8 mouse cellular contexts compared by ENCODE assay signal in the genomic region with DNA sequence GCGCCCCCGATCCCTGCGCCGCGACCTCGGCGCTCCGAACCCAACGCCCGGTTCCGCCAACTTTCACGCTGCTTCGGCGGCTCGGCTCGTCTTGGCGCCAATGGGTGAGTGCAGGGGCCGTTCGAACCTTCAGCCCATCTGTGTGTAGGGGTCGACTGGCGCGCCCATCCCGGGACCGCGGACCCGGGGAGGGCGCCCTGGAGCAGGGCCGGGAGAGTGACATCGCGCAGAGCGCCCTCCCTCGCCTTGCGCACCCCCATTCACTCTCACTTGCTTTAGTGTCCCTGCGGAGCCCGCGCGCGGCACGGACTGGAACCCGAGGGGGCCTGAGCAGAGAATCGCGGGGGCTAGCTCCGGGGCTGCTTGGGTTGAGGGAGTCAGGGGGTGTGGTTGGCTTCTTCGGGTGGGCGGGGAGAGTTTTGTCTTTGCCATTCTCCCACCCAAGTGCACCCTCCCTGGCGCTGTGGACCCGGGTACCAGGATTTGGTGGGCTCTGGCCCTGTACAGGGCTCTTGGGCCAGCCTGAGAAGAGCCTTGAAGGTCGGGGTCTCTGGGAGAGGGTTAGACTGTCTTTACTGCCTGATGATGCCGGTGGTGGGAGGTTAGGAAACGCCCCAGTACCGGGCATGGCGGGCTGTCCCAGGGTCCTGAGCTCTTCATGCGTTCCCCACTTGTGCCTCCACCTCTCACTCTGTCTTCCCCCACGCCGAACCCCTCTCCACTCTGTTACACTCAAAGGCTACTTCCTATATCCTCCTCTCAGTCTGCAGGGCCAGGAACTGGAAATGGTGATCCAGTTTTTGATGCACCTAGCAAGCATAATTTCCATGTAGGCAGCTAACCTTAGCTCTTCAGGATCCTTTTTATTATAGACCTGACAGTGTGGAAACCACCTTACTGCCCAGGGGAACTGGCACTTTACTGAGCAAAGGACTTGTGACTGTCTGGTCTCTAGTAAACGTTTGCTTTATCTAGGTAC. TPM values are rescaled to one million over a fixed set of nuclear protein-coding genes. Genes with fewer than 3 reads are reported as not detected.
A peak's percentile ranks its signal among the peaks of the same experiment; 100 is the strongest.
DNase-seq lines count a peak whose midpoint lies in the region; ATAC-seq and TF ChIP-seq lines count a peak whose summit lies in the region.

No protein-coding gene starts in this region.

- no peaks in the 10 kb centered on the region for H3K9me3 ChIP-seq in MEL (replicated peaks; ENCODE audit: insufficient read depth, low read length)
- H3K9me3 ChIP-seq in kidney, embryonic 16.5 days (ENCODE audit: low read length) = no peaks in the 10 kb centered on the region
- H3K9me3 ChIP-seq in neural tube, embryonic 15.5 days (replicated peaks) = no peaks in the 10 kb centered on the region

- H3K4me1 ChIP-seq in MEL (ENCODE audit: control insufficient read depth in 1 of 2, insufficient read depth in 2 of 2, low read length in 2 of 2) = peaks cover 6 to 10% of the 10 kb centered on the region in 2 experiments
- H3K4me1 ChIP-seq in heart, adult 2 months (ENCODE audit: control insufficient read depth, insufficient read depth, low read length) = no peaks in the 10 kb centered on the region
- H3K4me1 ChIP-seq in kidney, embryonic 16.5 days (ENCODE audit: insufficient read depth, low read length) = peaks cover 8% of the 10 kb centered on the region; the same call in 1 of the 2 replicates
- peaks cover 4% of the 10 kb centered on the region for H3K4me1 ChIP-seq in lung, adult 2 months (ENCODE audit: control insufficient read depth, insufficient read depth, low read length)
- H3K4me1 ChIP-seq in neural tube, embryonic 15.5 days = peaks cover 12% of the 10 kb centered on the region; the same call in 1 of the 2 replicates

- peaks cover 8% of the 10 kb centered on the region for H3K79me2 ChIP-seq in MEL (ENCODE audit: control insufficient read depth, insufficient read depth, low read length, poor library complexity)
- no peaks in the 10 kb centered on the region for H3K79me2 ChIP-seq in heart, adult 2 months (replicated peaks; ENCODE audit: control insufficient read depth, insufficient read depth, low read length)

- no peaks in the 10 kb centered on the region for H3K27me3 ChIP-seq in MEL (ENCODE audit: control insufficient read depth in 1 of 2, insufficient read depth in 2 of 2, low read length in 2 of 2)
- H3K27me3 ChIP-seq in heart, adult 2 months (ENCODE audit: control insufficient read depth, insufficient read depth, low read length) = no peaks in the 10 kb centered on the region
- peaks cover 11% of the 10 kb centered on the region; the same call in 1 of the 2 replicates for H3K27me3 ChIP-seq in kidney, embryonic 16.5 days (ENCODE audit: insufficient read depth, low read length)
- no peaks in the 10 kb centered on the region for H3K27me3 ChIP-seq in neural tube, embryonic 15.5 days (replicated peaks)

- H3K36me3 ChIP-seq in MEL (ENCODE audit: control insufficient read depth in 1 of 2, insufficient read depth in 2 of 2, low read length in 2 of 2) = peaks cover 0 to 15% of the 10 kb centered on the region in 2 experiments; a peak in 2 of 4 replicates
- H3K36me3 ChIP-seq in heart, adult 2 months (ENCODE audit: control insufficient read depth, insufficient read depth, low read length) = no peaks in the 10 kb centered on the region
- H3K36me3 ChIP-seq in kidney, embryonic 16.5 days (ENCODE audit: insufficient read depth, low read length) = no peaks in the 10 kb centered on the region
- no peaks in the 10 kb centered on the region for H3K36me3 ChIP-seq in neural tube, embryonic 15.5 days

- TF ChIP-seq RAD21 in MEL (IDR thresholded peaks at IDR 0.05; ENCODE audit: low read depth, low read length) = no peak; the same call in 1 of the 2 replicates

- H3K9ac ChIP-seq in MEL (ENCODE audit: control insufficient read depth, low read depth, low read length, poor library complexity, severe bottlenecking) = peak overlapping the region; percentile 89
- H3K9ac ChIP-seq in heart, adult 2 months (ENCODE audit: low read depth, low read length) = peak overlapping the region; percentile 74
- peak overlapping the region; percentile 73 for H3K9ac ChIP-seq in kidney, embryonic 16.5 days (replicated peaks; ENCODE audit: low read length)
- peak overlapping the region; percentile 65 for H3K9ac ChIP-seq in neural tube, embryonic 15.5 days (replicated peaks)

- 0 out of 4 replicates have a peak, but pooled peaks of 1 of the 2 experiments have one; percentile 30 for TF ChIP-seq POLR2A in MEL (IDR thresholded peaks at IDR 0.05; ENCODE audit: control insufficient read depth in 1 of 2, insufficient read depth in 1 of 2, low read depth in 1 of 2, low read length in 2 of 2, poor library complexity in 1 of 2)
- no peak for TF ChIP-seq POLR2A in heart, adult 2 months (IDR thresholded peaks at IDR 0.05; ENCODE audit: insufficient read depth, low read depth, low read length)
- no peak for TF ChIP-seq POLR2A in lung, adult 2 months (IDR thresholded peaks at IDR 0.05; ENCODE audit: borderline replicate concordance, extremely low read depth, low read depth, low read length)

- peak overlapping the region; percentile 88 for H3K4me3 ChIP-seq in MEL (ENCODE audit: control insufficient read depth in 1 of 2, insufficient read depth in 1 of 2, low read depth in 2 of 2, low read length in 2 of 2)
- peak overlapping the region; percentile 63 for H3K4me3 ChIP-seq in heart, adult 2 months
- peak overlapping the region; percentile 60 for H3K4me3 ChIP-seq in kidney, embryonic 16.5 days (ENCODE audit: low read length)
- peak overlapping the region; percentile 75 for H3K4me3 ChIP-seq in lung, adult 2 months (replicated peaks; ENCODE audit: extremely low read depth, low read depth, low read length)
- peak overlapping the region; percentile 61 for H3K4me3 ChIP-seq in neural tube, embryonic 15.5 days (replicated peaks)

- intact Hi-C loops in heart, adult 2 months (cut with DNase I) = loop anchor here (2.0 to 10.0 kb wide), 4 partner anchors 124 to 487 kb away; no protein-coding TSS in a partner anchor

- ATAC-seq in kidney, embryonic 16.5 days (ENCODE audit: low FRiP score, low TSS enrichment) = peak; percentile 80
- ATAC-seq in neural tube, embryonic 15.5 days (ENCODE audit: low FRiP score) = peak; percentile 75

- peak; percentile 20 to 42 for DNase-seq in B cell, adult 2 months
- DNase-seq in MEL (ENCODE audit: low read depth, low spot score) = peak; percentile 70
- DNase-seq in cerebellum, postnatal 25 days = peak; percentile 17 to 39
- peak; percentile 43 to 48 for DNase-seq in heart, adult 2 months
- DNase-seq in lung, adult 2 months = no peak
- peak; percentile 73 for DNase-seq in thymus, postnatal 4 days

- TF ChIP-seq EP300 in MEL (IDR thresholded peaks at IDR 0.05; ENCODE audit: low read depth in 1 of 2, low read length in 2 of 2) = peak in 1 of 2 experiments; percentile 14; a peak in 1 of 4 replicates
- TF ChIP-seq EP300 in heart, adult 2 months (IDR thresholded peaks at IDR 0.05; ENCODE audit: insufficient read depth, low read depth, low read length) = no peak

- peak overlapping the region; percentile 72 for H3K27ac ChIP-seq in MEL (ENCODE audit: control insufficient read depth, low read depth, low read length)
- peak overlapping the region; percentile 56 for H3K27ac ChIP-seq in heart, adult 2 months
- peak overlapping the region; percentile 68 for H3K27ac ChIP-seq in kidney, embryonic 16.5 days (ENCODE audit: low read length)
- H3K27ac ChIP-seq in neural tube, embryonic 15.5 days (replicated peaks) = peak overlapping the region; percentile 83

- peak overlapping the region; percentile 70 for H3K4me2 ChIP-seq in kidney, embryonic 16.5 days (replicated peaks; ENCODE audit: low read depth, low read length)
- H3K4me2 ChIP-seq in neural tube, embryonic 15.5 days = peak overlapping the region; percentile 67

- TF ChIP-seq CTCF in MEL (IDR thresholded peaks at IDR 0.05 in 2 of 3, conservative IDR thresholded peaks at IDR 0.05 in 1 of 3; ENCODE audit: control insufficient read depth in 1 of 3, insufficient read depth in 1 of 3, low read depth in 2 of 3, low read length in 3 of 3, poor library complexity in 1 of 3, severe bottlenecking in 1 of 3) = peak in 2 of 3 experiments; percentile 23 to 49; a peak in 4 of 6 replicates
- no peak for TF ChIP-seq CTCF in heart, adult 2 months (IDR thresholded peaks at IDR 0.05)
- TF ChIP-seq CTCF in lung, adult 2 months (IDR thresholded peaks at IDR 0.05; ENCODE audit: insufficient read depth, low read length) = no peak

- 20% methylated on average over 51 of the region's 56 CpGs for WGBS in heart, adult 2 months
- WGBS in kidney, embryonic 16.5 days = 17% methylated on average over 50 of the region's 56 CpGs
- 35% methylated on average over 56 of the region's 56 CpGs for WGBS in lung, adult 2 months
- 11% methylated on average over 51 of the region's 56 CpGs for WGBS in neural tube, embryonic 15.5 days

TF ChIP-seq in MEL, 35 proteins besides CTCF, POLR2A, EP300 and RAD21:
- TF ChIP-seq NRF1 (IDR thresholded peaks at IDR 0.05; ENCODE audit: insufficient read depth, low read depth, low read length, poor library complexity, severe bottlenecking) = peak; percentile 39; the same call in 1 of the 2 replicates
- 0 out of 2 replicates have a peak, but pooled peaks have one; percentile 40 for TF ChIP-seq ZMIZ1 (IDR thresholded peaks at IDR 0.05; ENCODE audit: low read depth, low read length)
- no peak for TF ChIP-seq MAX (IDR thresholded peaks at IDR 0.05; ENCODE audit: low read length)
- TF ChIP-seq ELF1 (IDR thresholded peaks at IDR 0.05; ENCODE audit: low read depth, low read length) = peak; percentile 52; the same call in 1 of the 2 replicates
- TF ChIP-seq UBTF (IDR thresholded peaks at IDR 0.05; ENCODE audit: borderline replicate concordance, insufficient read depth, low read depth, low read length) = 0 out of 2 replicates have a peak, but pooled peaks have one; percentile 58
- TF ChIP-seq MXI1 (IDR thresholded peaks at IDR 0.05; ENCODE audit: low read depth, low read length) = peak; percentile 43
- peak; percentile 5; the same call in 1 of the 2 replicates for TF ChIP-seq TCF12 (IDR thresholded peaks at IDR 0.05; ENCODE audit: low read depth, low read length)
- TF ChIP-seq JUND (IDR thresholded peaks at IDR 0.05; ENCODE audit: low read depth, low read length) = no peak
TF ChIP-seq in MEL: peak in this region for 6.

RNA-seq across cellular contexts. Expression of a gene that starts 0.8 kb away (rescaled TPM):
- total RNA-seq in MEL (2012; rRNA removed) = 16.0 and 18.6 TPM in 2 replicates
- polyA plus RNA-seq in MEL (2012; ENCODE audit: insufficient read depth in 1 of 2, insufficient read length in 2 of 2, low read depth in 1 of 2, low replicate concordance in 2 of 2, missing spikeins in 1 of 2) = 10 to 100 TPM in 1 of 2 experiments, not detected in 1; 37.7 TPM
- total RNA-seq in heart, adult 2 months (2021) = 100 to 1,000 TPM; 105 to 132 TPM
- 149 and 222 TPM in 2 replicates for polyA plus RNA-seq in heart, adult 2 months (2012; rRNA removed)
- polyA plus RNA-seq in kidney, embryonic 16.5 days (2015; fragmentation: Nextera tagmentation; extraction: Ambion mirVana) = 39.0 and 41.4 TPM in 2 replicates
- 12.2 and 16.5 TPM in 2 replicates for polyA plus RNA-seq in lung, adult 2 months (2012; rRNA removed)
- 46.2 and 54.8 TPM in 2 replicates for polyA plus RNA-seq in neural tube, embryonic 15.5 days (2015; fragmentation: Nextera tagmentation; extraction: Ambion mirVana)

Comparison
In these comparisons a context has a peak if more than half of its experiments do, and no peak if none do; other contexts are left out.
1. CTCF ChIP-seq: peak in MEL (2 of 3); none in heart, adult 2 months (single experiment) and lung, adult 2 months (single experiment).
2. Peak in every context shown above with its lines, with median percentiles within 50 percentile points of each other: H3K27ac ChIP-seq, H3K4me3 ChIP-seq and H3K9ac ChIP-seq.